Mouse (Mus musculus) thymus, postnatal 0 days (tissue): ENCODE results near the gene Trafd1. TPM values are rescaled to one million over a fixed set of nuclear protein-coding genes. Genes with fewer than 3 reads are reported as not detected.

Source experiments
- DNase-seq: peaks from one replicate; pipeline ENCODE4 v3.0.0-alpha.2; 2015; ENCODE audit warnings: low spot score
- polyA plus RNA-seq: library from polyadenylated mRNA; unstranded; fragments of >200 nt; fragmentation: Nextera tagmentation; extraction: Ambion mirVana; gene quantifications from 2 replicates; pipeline ENCODE4 v1.2.1, GENCODE M21; 2015

Gene Trafd1
- polyA plus RNA-seq, 1 experiment from 2014 or later = 87.5 TPM

DNA sequence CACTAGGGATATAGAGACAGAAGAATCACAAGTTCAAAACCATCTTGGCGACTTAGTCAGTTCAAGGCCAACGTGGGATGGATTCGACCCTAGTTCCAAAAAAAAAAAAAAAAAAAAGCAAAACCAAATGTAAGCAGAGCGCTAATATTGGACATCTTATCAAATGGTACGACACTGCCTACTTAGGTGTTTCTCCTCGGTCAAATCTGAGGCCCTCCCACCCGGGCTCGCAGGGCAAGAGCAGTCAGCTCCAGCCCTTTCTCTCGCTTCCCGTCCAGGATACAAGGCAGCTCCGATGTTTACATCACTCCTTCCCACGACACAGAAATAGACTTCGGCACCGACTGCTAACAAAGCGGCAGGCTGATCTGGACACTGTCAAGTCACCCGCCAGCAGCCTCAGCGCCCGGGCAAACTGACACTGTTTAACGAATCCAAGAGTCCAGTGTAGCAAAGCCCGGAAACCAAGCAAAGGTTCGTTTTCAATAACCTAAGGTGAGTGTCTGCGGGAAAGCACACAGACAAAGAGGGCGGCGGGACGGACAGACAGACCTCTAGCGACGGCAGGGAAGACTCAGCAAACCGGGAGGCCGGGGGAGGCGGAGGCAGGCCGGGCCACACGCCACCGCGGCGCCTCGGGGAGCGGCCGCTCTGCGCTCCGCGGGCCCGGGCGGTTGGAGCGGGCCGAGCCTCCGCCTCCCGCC lies 523 bp downstream of the Trafd1 start:
- peak; percentile 39 for DNase-seq

- DNase-seq = no peak
Observed at GRCm38 (mm10) chr5:121383857-121384756, 1.3 kb downstream of the Trafd1 start.

- no peak for DNase-seq
Observed at GRCm38 (mm10) chr5:121380692-121381091, 4.7 kb downstream of the Trafd1 start.

DNA sequence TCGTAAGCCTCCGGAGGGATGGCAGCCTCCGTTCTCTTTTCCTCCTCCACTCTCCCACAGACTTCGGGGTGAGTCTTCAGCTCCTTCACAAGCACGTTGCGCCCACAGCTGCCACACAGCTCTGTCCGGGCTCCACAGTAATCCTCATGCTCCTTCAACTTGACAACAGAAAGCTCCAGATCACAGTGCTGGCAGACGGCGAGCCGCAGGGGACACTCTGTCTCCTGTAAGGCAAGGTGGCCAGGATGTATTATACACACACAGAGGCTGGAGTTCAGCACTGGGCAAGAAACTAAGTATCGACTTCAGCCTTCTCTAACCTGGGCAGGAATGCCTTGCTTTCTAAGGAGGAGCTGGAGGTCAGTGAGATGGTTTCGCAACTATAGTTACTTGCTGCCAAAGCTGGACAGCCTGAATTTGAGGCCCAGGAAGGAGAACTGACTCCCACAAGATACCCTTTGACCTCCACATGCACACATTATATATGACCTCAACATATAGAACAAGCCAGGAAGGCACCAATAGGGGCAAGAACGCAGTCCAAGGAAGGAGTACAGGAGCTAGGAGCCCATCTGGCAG lies 6.7 kb downstream of the Trafd1 start:
- no peak for DNase-seq

DNA sequence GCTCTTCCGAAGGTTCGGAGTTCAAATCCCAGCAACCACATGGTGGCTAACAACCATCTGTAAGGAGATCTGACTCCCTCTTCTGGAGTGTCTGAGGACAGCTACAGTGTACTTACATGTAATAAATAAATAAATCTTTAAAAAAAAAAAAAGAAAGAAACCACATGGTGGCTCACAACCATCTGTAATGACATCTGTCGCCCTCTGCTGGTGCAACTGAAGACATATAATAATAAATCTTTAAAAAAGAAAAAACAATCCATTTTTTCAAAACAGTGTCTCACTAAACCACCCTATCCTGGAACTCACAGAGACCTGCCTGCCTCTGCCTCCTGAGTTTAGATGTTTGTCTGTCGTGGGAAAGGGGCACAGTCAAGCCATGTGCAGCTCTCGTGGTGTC lies 8.5 kb downstream of the Trafd1 start:
- peak; percentile 49 for DNase-seq

GRCm38 (mm10) chr5:121374790-121375189 lies 10.6 kb downstream of the Trafd1 start:
- no peak for DNase-seq

DNA sequence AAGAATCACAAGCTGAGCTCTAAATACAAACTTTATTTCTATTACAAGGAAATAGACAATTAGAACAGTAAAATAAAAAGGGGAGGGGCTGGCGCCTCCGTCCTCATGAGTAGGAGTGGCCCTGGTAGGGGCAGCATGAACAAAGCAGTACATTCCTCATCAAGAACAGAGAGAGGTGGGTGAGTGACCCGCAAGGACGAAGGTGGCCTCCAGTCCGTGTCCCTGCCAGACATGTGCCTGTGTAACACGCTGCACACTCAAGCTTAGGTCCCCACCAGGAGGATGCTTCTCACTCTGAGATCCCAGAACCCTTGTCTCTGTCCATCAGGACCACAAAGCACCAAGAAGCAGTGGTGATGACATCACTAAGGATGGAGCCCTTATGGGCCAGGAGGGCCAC lies 13.7 kb downstream of the Trafd1 start:
- DNase-seq = no peak

- no peak for DNase-seq
Observed at GRCm38 (mm10) chr5:121367255-121367654, 18.2 kb downstream of the Trafd1 start.

DNA sequence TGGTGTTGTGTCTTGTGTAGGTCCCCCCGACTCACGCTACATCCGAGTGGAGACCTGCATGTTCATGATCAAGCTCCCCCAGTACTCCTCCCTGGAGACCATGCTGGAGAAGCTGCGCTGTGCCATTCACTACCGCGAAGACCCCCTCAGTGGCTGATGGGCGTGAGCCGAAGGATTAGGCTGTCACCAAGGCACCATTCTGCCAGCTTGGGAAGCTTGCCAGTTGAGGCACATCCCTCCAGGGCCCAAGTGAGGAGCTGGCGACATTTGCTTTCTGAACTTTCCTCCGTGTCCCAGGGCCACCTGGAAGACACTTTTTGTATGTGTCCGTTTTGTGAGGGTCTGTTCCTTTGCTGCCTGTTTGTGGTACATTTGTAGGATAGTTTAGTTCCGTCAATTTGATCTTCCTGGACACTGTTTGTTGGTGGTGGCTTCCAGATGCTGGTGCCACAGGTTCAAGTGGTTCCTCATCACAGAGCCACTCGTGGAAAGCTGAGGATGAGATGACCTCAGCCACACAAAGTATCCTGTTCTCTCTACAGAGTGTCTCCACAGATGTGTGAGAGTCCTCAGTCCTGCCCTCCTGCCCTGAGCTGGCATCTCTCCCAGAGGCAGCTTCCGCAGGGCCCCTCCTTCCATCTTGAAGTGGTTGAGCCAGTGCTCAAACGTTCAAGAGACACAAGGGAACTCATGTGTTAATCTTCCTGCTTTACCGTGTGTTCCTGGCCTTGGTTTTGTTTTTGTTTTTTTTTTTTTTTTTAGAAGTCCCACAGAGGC lies 18.8 kb downstream of the Trafd1 start:
- DNase-seq = no peak

DNA sequence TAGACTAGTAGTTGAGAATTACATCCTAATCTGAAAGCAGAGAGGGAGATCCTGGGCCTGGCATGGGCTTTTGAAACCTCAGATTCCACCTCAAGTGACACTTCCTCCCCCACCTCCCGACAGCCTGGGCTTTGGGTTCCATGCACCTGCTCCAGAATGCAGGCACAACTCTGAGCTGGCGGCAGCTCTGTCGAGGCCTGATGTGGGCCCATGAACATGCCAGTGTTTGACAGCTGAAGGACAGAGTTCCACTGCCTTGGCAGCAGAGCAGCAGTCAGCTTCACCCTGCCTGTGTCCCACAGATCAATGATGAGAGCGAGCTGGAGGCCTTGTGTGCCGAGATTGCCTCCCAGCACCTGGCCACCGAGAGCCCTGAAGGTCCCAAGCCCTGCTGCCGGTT lies 22.0 kb downstream of the Trafd1 start:
- DNase-seq = no peak

GRCm38 (mm10) chr5:121361696-121362095 lies 23.7 kb downstream of the Trafd1 start:
- no peak for DNase-seq

DNA sequence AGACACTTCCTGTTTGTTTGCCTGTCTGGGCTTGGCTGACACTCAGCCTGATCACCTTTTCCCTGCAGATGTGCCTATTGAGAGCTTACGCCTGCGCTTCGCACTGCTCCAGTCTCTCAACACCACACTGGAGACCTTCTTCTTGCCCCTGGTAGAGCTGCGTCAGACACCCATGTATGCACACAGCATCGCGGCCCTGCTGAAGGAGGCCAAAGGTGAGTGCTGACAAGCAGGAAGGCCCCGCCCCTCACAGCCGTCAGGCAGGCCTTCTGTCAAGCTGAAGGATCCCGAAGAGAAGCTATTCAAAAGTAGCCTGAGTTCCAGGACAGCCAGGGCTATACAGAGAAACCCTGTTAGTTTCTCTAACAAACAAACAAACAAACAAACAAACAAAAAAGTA lies 26.2 kb downstream of the Trafd1 start:
- no peak for DNase-seq

DNA sequence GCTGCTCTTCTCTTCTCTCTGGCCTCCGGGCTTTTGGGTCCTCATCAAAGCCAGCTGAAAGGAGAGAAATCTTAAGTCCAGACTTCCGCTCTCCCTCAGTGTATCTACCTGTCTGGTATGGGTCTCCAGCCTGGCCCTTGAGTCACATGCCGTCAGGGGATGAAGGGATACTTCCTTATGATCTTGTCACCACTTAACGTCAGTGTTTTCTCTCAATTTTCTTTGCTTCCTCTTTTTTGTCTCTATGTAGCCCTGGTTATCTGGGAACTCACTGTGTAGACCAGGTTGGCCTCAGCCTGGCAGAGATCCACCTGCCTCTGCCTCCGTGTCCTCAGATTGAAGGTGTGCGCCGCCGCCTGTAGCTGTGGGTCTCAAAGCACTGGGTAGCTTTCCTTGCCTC lies 41.4 kb downstream of the Trafd1 start:
- no peak for DNase-seq

DNA sequence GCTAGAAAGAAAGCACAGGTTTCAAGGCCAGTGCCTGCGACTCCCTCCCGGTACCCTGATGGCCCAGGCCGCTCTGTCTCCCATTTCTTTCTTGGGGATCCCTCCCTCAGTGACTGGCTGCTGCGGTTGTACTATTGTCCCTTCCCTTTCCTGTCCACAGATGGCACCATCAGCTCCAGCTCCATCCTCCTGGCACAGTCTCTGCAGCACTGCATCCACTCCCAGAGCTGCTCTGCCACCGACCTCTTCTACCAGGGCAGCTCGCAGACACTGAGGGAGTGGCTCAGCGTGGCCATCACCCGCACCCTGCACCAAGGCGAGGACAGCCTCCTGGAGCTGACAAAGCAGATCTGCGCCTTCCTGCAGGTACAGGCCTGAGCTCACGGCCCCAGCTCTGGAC lies 42.9 kb downstream of the Trafd1 start:
- DNase-seq = no peak

GRCm38 (mm10) chr5:121340965-121341473 lies 44.4 kb downstream of the Trafd1 start:
- DNase-seq = peak; percentile 41

GRCm38 (mm10) chr5:121339507-121340230 lies 45.8 kb downstream of the Trafd1 start:
- DNase-seq = no peak

DNA sequence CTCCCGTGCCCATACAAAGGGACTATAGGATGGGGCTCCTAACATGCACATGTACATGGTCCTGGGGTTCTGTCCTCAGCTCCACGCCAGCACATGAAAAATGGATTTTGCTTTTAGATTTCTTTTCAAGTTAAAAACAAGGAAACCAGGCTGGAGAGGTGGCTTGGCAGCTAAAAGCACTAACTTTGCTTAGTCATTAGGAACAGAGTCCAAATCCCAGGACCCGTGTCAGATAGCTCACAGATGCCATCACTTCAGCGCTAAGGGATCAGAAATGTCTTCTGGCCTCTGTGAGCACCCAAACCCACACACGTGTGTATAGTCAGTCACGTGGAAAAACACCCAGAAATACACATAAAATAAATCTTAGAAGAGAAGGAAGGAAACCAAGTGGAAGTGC lies 48.7 kb downstream of the Trafd1 start:
- no peak for DNase-seq

- no peak for DNase-seq
Observed at GRCm38 (mm10) chr5:121336009-121336408, 49.4 kb downstream of the Trafd1 start.

- no peak for DNase-seq
Observed at GRCm38 (mm10) chr5:121335426-121335825, 50.0 kb downstream of the Trafd1 start.

DNA sequence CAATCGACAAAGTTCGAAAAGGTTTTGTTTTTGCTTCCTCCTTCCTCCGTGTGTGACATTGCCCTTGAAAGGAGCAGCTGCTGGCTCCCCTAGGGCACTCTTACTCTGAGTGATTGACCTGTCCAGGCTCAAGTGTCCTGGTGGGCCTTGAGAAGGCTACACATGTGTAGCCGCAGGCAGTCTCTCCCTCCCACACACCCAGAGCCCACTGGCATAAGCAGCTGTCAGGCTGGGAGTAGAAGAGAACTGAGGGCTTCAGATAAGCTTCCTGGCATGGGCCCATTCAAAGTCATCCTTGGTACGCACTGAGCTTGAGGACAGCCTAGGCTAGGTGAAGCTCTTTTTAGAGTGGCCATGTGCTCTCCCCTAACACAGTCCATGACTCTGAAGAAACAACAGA lies 51.0 kb downstream of the Trafd1 start:
- no peak for DNase-seq

GRCm38 (mm10) chr5:121333976-121334375 lies 51.5 kb downstream of the Trafd1 start:
- no peak for DNase-seq
